Mouse (Mus musculus): ENCODE data around the gene Kctd17.

Gene Kctd17

GRCm38 (mm10) chr15:78447121-78447520 lies 18.8 kb downstream of the Kctd17 start:
- in situ Hi-C loops (cut with MboI; ENCODE audit: low sequenced_read_pairs): loop anchor here (5.0 kb wide), 1 partner anchor 90 kb away; no protein-coding TSS in a partner anchor

- in situ Hi-C loops (cut with MboI; ENCODE audit: low sequenced_read_pairs): loop anchor here (5.0 kb wide), 1 partner anchor 89 kb away; no protein-coding TSS in a partner anchor
These were observed 19.6 kb downstream of the Kctd17 start for GRCm38 (mm10) chr15:78447746-78448535.

- in situ Hi-C loops (cut with MboI; ENCODE audit: low sequenced_read_pairs): loop anchor here (5.0 kb wide), 1 partner anchor 88 kb away; no protein-coding TSS in a partner anchor
These were observed 20.8 kb downstream of the Kctd17 start for GRCm38 (mm10) chr15:78449131-78449530.

- in situ Hi-C loops (cut with MboI; ENCODE audit: low sequenced_read_pairs): loop anchor here (5.0 kb wide), 1 partner anchor 87 kb away; no protein-coding TSS in a partner anchor
These were observed 21.5 kb downstream of the Kctd17 start for GRCm38 (mm10) chr15:78449694-78450418.

- in situ Hi-C loops (cut with MboI; ENCODE audit: low sequenced_read_pairs): no loop called here
These were observed 22.0 kb downstream of the Kctd17 start for GRCm38 (mm10) chr15:78450419-78450768.

GRCm38 (mm10) chr15:78451201-78451600 lies 22.8 kb downstream of the Kctd17 start:
- in situ Hi-C loops (cut with MboI; ENCODE audit: low sequenced_read_pairs): no loop called here

GRCm38 (mm10) chr15:78452929-78453328 lies 24.6 kb downstream of the Kctd17 start:
- in situ Hi-C loops (cut with MboI; ENCODE audit: low sequenced_read_pairs): no loop called here

- in situ Hi-C loops (cut with MboI; ENCODE audit: low sequenced_read_pairs): no loop called here
These were observed 26.8 kb downstream of the Kctd17 start for GRCm38 (mm10) chr15:78455168-78455567.

GRCm38 (mm10) chr15:78456051-78456450 lies 27.7 kb downstream of the Kctd17 start:
- in situ Hi-C loops (cut with MboI; ENCODE audit: low sequenced_read_pairs): no loop called here

- in situ Hi-C loops (cut with MboI; ENCODE audit: low sequenced_read_pairs): no loop called here
These were observed 28.8 kb downstream of the Kctd17 start for GRCm38 (mm10) chr15:78457193-78457592.

GRCm38 (mm10) chr15:78462981-78463380 lies 34.6 kb downstream of the Kctd17 start:
- in situ Hi-C loops (cut with MboI; ENCODE audit: low sequenced_read_pairs): no loop called here

GRCm38 (mm10) chr15:78466809-78467208 lies 38.4 kb downstream of the Kctd17 start:
- in situ Hi-C loops (cut with MboI; ENCODE audit: low sequenced_read_pairs): no loop called here

- in situ Hi-C loops (cut with MboI; ENCODE audit: low sequenced_read_pairs): no loop called here
These were observed 39.2 kb downstream of the Kctd17 start for GRCm38 (mm10) chr15:78467570-78467969.

GRCm38 (mm10) chr15:78468379-78468937 lies 40.1 kb downstream of the Kctd17 start, which contains the start of gene Tmprss6:
TSS of gene Tmprss6 (minus strand) at chr15:78468634.
- in situ Hi-C loops (cut with MboI; ENCODE audit: low sequenced_read_pairs): no loop called here

- in situ Hi-C loops (cut with MboI; ENCODE audit: low sequenced_read_pairs): no loop called here
These were observed 42.3 kb downstream of the Kctd17 start for GRCm38 (mm10) chr15:78470495-78471276.

- in situ Hi-C loops (cut with MboI; ENCODE audit: low sequenced_read_pairs): no loop called here
These were observed 43.5 kb downstream of the Kctd17 start for GRCm38 (mm10) chr15:78471902-78472301.

- in situ Hi-C loops (cut with MboI; ENCODE audit: low sequenced_read_pairs): no loop called here
These were observed 45.1 kb downstream of the Kctd17 start for GRCm38 (mm10) chr15:78473442-78473841.

- in situ Hi-C loops (cut with MboI; ENCODE audit: low sequenced_read_pairs): no loop called here
These were observed 47.3 kb downstream of the Kctd17 start for GRCm38 (mm10) chr15:78475604-78476031.

GRCm38 (mm10) chr15:78476878-78477277 lies 48.5 kb downstream of the Kctd17 start:
- in situ Hi-C loops (cut with MboI; ENCODE audit: low sequenced_read_pairs): no loop called here

- in situ Hi-C loops (cut with MboI; ENCODE audit: low sequenced_read_pairs): no loop called here
These were observed 49.7 kb downstream of the Kctd17 start for GRCm38 (mm10) chr15:78478073-78478472.

GRCm38 (mm10) chr15:78479470-78479869 lies 51.1 kb downstream of the Kctd17 start:
- in situ Hi-C loops (cut with MboI; ENCODE audit: low sequenced_read_pairs): no loop called here

All from CH12F3 (cell line).